Mouse (Mus musculus) layer of hippocampus, adult 9-11 months (tissue): Measurements from ENCODE around the gene Myod1.
A peak's percentile ranks its signal among the peaks of the same experiment; 100 is the strongest.

Experiments
- DNase-seq: peaks from one replicate; pipeline ENCODE4 v3.0.0; 2022

Myod1 gene

DNA sequence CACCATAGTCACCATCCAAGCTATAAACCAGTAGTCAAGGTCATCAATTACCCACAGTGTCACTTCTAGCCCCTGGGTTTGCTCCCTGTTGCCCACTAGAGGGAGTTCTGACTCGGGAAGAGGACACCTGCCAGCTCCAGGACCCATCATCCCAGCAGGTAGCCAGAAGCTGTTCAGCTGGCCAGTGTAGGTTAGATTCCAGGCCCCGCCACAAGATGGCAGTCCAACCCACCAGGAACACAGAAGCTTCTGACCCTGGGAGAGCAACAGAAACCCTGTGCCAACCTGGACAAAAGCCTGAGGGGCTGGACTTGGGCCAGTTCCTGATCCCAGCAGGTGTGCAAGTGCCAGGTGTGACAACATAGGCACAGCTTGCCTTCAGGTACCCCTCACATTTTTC lies 16.8 kb downstream of the Myod1 start:
- peak; percentile 66 for DNase-seq

DNA sequence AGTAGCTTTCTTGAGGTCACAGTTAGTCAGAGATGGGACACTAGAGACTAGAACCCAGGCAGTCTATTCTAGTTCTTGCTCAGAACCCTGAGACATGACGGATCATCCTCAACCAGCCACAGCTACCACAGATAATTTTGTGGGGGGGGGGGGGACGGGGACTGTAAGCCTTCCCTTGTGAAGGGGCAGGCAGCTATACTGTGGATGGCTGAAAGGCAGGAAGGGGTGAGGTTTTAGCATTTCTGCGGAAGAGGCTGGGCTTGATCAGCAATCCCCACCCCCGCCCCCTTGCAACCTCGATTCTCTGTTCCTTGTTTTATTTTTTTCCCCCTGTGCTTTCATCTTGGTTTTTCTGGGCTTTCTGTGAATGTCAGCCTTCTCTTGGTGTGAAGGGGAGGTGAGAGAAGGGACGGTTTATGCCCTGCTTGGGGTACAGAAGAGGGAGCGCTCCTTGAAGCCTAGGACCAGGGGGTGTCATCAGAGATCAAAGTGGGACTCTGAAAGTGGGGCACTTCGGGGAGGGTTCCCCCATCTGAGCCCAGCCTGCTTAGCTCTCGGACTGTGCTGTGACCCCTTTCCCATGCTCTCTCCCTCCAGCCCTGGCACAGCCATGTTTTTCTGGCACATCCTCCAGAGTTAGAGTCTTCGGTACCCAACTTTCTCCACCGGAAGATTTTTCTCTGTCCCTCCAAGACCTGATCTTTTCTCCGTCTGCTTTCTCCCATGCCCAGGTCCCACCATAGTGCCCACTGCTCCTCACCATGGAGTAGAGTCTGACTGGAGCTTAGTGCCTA lies 17.6 kb downstream of the Myod1 start:
- no peak for DNase-seq

DNA sequence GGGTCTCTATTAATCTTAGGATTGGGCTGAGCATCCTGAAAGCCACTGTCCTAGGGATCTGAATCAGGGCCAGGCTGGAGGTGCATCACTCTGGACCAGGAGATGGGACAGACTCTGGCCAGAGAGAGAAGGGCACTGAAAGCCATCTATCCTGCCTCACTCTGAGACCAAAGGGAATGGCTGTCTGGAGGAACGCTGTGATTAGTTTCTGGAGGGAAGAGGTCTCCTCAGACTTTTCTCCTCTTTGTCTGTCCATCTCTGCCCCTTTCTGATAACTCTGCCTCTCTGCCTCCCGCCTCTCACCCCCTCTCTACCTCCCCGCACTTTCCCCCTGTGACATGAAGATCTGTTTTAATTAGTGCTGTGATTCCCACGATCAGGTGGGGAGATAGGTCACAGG lies 18.7 kb downstream of the Myod1 start:
- no peak for DNase-seq

DNA sequence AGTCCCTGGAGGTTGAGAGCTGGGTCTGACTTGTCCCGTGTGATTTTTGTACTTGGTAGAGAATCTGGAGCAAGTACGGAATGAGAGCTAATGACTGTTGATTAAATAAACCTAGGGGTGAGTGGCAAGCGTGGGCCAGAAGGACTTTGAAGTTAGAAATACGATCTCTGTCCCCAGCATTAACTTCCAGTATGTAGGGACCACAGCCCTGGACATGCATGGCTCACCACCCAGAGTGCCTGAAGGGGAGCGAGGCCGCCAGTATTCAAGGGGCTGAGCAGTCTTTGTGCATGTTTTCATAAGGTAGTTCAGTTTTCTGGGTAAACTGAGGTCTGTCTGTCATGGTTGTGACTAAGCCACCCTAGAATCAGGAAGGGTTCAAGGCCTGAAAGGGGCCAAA lies 19.3 kb downstream of the Myod1 start:
- no peak for DNase-seq

DNA sequence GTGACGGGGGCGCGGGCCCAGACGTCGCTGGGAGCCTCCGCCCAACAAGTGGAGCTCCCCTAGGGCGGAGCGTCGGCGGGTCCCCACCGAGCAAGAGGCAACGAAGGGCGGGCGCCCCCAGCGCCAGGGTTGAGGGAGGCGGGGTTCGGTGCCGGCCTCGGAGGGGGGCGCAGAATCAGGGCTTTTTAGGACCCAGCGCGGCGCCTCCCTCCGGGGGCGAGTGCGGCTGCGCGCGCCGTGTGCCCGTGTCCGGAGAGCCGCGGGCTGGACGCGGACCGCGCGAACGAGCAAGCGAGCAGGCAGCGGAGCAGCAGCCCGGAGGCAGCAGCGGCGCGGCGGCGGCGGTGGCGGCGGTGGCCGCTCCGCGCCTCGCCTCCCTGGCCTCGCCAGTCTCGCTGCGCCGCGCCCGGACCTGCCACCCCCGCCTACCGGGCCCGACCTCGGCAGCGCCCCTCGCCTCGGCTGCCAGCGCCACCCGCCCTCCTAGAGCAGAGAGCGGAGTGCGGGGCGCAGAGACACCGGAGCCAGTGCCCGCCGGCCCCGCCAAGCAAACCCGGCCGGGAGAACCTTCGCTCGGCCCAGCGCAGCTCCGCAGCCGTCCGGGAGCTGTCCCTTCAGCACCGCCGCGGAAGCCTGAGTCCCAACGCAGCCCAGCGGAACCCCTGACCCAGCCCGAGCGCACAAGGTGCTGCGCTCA lies 20.1 kb downstream of the Myod1 start, which contains the start of gene Kcnc1:
Kcnc1 (plus strand) TSS at position 267 of the 697 bp plus-strand sequence.
- DNase-seq: peak; percentile 54

DNA sequence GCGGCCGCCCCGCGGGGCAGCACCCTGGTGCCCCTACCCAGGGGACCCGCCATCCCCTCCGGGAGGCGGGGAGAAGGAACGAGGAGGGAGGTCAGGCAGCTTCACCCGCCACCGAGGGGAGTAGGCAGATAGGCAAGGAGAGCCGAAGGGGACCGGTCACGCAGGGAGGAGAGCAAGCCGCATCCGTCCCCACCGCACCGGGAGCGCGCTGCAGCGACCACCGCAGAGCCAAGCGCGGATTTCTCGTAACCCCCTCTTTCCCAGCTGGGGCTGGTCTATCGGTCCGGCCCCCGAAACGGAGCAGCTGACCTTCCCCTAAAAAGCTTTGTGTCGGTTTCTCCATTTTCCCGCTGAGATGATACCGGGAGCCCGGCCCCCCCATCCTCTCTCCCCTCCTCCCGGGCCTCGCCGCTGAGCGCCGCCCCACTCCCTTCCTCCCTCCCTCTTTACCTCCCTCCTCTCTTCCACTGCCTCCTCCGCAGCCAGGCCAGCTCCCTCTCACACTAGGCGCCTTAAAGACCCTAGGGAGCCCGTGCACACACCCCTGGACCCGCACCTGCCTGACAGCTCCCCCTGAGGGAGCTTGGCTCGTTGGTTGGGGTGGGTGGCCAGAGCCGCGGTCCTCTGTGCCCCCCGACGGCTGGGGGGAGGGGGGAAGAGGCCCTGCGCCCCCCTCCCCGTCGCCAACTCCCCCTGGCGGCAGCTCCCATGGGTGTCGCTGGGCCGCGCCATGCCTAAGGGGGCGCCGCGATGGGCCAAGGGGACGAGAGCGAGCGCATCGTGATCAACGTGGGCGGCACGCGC lies 20.9 kb downstream of the Myod1 start:
- DNase-seq: peak; percentile 67

DNA sequence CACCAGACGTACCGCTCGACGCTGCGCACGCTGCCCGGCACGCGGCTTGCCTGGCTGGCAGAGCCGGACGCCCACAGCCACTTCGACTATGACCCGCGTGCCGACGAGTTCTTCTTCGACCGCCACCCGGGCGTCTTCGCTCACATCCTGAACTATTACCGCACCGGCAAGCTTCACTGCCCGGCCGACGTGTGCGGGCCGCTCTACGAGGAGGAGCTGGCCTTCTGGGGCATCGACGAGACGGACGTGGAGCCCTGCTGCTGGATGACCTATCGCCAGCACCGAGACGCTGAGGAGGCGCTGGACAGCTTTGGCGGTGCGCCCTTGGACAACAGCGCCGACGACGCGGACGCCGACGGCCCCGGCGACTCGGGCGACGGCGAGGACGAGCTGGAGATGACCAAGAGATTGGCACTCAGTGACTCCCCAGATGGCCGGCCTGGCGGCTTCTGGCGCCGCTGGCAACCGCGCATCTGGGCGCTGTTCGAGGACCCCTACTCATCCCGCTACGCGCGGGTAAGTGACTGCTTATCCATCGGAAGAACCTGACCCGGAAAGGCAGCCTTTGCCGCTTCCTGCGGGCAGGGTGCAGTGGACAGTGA lies 21.6 kb downstream of the Myod1 start:
- DNase-seq: no peak

DNA sequence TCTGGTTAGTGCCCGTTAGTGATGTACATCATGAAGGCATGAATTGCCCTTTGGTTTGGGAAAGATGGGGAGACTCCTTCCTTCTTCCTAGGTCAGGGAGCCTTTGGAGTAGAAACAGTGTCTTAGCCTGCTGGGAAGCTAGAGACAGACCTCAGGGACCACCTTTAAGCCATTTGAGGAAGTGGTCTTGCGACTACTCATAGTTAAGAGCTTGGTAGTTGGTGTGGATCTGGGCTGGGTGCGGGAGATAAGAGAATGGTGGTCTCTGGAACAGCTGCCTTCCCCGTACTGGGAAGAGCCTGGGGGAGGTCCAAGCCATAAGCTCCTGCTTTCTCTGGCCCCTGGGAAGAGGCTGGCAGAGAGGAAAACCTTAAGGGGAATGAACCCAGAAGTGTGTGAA lies 22.3 kb downstream of the Myod1 start:
- DNase-seq: no peak

DNA sequence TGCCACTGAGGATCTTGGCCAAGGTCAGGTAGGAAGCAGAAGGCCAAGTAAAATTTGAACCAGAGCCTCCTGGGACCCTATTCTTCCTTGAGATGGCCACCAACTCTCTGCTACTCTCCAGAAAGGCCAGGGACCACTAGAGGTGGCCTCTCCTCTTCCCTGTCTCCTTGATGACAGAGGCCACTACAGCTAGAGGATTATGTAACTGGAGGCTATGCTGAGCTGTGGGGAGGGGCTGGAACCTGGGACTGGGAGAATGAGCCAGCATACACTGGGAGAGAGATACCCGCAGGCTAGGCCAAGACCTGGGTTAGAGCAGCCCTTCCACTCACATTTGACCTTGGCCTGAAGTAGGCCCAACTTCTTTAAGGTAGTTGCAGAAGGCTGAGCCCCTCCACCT lies 23.4 kb downstream of the Myod1 start:
- no peak for DNase-seq

DNA sequence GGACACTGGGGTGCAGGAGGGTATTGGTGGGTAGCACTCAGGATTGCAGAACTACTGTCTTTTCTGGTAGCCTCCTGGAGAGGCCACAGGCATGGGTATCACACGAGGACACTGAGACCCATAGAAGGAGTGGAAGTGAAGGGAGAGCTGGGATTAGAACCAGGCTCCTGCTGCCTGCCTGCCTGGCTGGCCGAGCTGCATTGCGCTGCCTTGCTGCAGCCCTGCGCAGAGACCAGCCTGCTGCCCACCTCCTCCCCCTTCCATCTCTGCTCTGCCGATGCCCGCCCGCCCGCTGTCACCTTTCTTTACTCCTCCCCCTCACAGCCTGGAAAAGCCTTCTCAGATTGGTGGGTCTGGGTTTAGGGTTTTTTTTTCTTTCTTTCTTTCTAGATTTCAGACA lies 24.1 kb downstream of the Myod1 start:
- no peak for DNase-seq

DNA sequence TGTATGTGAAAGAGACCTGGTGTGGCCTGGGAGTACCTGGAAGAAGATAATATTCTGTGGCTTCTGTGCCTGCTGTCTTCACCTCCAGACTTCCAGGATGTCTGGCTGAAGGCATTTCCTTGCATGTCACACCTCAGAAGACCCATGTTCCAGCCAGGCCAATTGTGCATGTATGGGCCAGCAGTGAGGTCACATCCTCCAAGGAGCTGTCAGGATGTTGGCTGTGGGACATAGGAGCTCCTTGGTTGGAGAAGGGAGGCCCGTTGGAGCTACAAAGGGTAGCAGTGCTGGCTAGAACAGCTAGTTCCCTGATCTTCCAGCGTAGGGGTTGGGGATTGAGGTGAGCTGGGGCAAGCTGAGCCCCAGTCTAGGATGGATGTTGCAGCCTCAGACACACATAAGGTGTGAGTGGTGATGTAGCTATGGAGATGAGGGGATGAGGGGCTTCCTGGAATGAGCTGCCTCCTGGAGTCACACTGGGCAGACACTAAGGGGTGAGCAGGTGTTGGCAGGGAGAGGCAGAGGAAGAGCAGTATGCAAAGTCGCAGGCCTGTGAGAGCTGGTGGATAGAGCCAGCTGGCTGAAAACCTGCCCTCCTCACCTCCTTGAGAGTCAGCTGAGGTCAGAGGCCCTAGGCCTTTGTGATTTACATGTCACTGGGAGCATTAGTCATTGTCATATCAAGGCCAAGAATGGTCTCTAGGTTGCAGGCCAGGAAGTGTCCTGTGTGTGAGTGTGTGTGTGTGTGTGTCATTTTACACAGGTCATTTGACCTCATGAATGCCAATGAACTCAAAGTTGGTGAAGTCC lies 25.3 kb downstream of the Myod1 start:
- no peak for DNase-seq

DNA sequence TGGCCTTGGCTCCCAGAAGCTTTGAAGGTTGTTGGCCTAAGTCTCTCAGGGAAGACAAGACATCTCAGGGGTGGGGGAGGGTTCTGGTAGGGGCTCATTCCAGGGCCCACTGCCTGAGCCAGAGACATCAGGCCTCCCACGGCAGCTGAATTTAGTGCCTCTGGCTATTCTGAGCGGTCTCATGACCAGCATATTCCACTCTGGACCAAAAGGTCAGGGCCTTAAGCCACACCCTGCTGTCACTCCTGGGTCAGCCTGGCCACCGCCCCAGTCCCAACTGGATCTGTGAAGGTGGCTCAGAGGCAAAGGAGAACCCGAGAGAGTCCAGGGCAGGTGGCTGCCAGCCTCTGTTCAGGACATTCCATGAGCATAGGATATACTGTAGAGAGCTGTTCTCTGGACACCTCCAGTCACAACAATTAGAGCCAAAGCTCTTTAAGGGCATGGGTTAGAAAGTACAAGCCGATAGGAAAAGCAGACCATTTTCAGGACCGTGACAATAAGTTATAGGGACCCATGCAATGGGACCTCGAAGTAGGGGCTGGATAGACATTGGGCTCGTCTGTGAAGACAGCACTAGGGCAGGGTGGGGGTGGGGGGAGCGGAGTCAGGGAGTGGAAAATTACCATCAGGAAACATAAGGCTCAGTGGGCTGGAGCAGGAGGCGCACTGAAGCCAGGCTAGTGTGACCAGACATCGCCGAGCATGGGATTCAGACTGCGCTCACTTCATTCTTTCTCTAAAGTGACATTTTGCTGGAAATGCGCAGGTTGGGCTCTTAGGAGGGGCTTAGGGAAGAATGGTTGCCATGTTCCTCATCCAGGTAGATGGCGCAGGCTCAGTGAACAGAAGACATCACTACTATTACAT lies 27.6 kb downstream of the Myod1 start:
- DNase-seq: no peak

DNA sequence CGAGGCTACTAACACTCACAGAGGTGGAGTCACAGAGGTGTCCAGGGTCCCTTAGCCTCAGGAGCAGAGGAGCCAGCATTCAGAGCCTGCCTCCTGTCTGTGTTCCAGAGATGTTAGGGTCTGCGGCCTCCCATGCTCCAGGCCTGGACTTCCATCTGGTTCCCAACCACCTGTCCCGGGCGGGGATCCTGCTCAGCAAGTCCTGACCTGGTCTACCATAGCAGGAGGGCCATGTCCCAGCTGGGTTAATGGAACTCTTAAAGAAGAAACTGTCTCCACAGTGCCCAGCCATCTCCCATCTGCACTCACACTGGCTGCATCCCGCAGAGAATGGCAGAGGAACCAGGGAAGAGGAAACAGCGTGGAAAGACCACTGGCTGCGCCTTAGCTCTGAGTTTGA lies 28.5 kb downstream of the Myod1 start:
- no peak for DNase-seq

DNA sequence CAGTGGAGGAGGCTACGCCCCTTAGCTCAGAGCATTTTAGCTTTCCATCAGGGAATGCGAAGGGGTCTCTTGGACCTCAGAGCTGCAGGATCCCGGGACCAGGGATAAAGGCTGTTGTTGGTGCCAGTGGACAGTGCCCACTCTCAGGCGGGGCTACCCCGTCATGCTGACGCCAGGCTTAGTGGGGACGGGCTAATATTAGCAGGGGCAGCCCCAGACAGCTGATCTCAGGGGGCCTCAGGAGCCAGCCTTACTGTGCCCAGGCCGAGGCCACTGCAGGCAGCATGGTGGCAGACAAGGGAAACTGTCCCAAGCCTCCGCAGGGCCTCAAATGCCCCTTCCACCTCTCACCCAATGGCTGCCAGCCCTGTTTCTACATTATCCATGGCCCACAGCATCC lies 32.3 kb downstream of the Myod1 start:
- no peak for DNase-seq

DNA sequence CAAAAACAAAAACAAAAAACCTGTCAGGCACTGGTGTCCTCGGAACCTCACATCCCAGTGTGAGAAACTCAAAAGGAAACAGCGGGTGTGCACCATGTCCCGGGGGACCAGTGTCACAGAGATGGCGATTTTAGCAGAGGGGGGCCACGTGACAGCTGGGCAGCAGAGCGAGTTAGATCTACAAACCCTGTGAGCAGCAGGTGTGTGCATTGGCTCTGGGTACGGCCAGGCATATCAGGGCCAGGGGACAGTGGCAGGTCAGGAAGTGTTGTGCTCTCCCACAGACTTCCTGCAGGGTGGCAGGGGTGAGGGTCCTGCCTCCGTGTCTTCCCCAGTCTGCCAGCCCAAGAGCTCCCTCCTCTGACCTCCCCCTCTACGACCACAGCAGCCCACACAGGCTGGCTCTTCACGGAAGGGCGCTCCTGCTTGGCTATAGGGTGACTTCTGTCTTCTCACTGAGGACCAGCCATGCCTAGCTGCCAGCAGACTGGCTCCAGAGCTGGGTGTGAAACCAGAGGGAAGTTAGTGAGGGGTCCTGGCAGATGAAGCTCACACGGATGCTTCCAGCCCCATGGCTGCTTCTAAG lies 33.0 kb downstream of the Myod1 start:
- DNase-seq: no peak

DNA sequence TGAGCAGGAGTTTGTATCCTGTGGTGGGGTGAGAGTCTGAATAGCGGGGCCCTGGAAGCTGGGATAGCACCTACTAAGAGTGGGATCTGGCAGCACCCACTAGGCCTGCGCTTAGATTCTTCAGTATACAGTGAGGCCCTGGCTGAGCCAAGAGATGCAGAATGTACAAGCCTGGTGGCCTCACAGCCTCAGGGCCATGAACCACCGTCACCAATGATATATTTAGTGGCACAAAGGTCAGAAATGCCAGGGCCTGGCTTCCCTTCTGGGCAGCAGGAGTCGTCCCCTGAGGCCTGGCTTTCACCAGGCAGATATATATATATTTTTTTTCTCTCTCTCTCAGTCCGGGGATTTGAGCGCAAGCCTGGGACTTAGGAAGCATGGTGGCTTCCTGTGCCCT lies 34.5 kb downstream of the Myod1 start:
- DNase-seq: no peak

DNA sequence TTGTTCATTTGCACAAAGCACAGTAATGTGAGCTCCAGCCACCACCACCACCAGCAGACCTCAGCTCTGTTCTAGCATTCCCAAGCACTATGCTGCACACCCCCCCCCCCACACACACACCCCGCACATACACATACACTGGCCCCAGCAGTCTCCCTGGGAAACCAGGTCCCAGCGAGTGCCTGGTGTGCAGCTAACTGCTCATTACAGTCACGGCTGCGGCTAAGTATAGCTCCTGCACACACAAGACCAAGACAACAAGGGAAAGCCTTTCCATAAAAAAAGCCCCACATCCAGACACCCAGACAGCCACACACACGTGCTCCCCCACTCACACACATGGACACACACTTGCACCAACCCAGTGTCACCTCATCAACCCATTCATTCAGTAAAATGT lies 36.5 kb downstream of the Myod1 start:
- no peak for DNase-seq

DNA sequence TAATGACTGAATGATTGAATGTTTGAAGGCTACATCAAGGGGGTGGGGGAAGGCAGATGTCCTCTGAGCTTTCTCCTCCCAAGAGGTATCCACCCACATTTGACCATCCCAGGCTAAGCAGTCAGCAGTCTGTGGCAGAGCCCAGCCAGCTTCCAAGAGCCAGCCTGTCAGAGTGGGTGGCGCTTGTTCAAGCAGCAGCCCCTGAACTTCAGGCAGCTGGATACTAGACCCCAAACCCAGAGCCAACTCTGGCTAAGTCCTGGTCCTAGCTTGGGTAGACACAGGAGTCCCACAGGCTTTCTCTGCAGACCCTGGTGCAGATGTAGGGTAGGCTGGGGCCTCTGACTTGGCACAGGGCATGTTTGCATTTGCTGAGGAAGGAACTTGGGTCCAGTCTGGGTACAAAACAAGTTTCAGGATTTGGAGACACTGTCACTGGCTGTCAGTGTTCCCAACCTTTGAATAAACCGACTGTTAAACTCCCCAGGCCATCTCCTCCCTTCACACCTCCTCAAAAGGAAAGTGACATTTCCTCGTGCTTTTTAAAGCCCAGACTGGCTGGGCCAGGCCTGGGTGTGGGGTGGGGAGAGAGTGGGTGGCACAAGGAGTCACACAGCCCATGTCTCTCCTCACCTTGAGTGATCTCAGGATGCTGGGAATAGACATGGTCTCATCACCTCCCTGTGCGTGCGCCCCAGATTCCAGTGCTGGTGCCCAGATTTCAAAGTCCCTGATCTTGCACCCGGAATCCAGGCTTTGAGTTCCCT lies 37.9 kb downstream of the Myod1 start:
- DNase-seq: no peak

DNA sequence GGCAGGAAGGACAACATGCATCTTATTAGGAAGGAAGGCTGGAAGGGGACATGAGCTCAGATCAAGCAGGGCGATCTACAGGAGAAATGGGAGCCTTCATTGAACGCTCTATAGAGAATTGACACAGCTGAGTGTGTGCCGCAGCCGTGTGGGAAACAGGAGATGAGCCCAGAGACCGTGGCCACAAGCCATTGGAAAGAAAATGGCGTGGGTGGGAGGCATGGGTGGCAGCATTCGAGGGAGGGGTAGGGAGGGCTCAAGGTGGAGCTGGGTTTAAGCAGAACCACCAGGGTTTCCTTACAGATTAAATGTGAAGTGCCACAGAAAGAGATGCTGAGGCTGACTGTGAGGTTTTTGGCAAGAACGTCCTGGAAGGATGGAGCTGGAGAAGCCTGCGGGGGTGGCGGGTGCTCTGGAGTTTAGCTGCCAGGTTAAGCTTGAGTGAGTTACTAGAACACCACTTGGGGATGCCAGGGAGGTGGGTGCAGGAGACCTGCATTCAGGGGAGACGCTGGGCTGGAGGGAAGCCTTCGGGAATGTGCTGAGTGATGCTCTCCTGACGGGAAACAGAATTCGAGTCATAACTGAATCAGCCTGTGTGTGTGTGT lies 39.6 kb downstream of the Myod1 start:
- DNase-seq: peak; percentile 50

DNA sequence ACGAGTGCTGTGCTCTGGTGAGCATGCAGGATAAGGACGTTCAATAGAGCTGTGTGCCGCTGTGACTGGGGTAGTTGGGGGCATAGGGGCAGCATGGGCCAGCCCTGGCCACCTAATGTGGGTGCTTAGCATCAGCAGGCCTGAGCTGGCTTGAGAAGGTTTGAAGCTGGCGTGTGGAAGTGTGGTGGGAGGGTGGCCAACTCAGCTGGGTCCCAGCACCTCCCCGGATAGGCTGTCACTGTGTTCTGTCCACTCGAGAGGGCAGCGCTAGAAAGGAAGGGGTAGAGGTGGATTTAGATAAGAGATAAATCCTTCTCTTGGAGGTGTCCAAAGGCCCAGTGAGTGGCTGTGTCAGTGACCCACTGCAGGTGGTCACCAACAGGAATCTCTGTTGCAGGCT lies 41.2 kb downstream of the Myod1 start:
- DNase-seq: no peak
